Mouse (Mus musculus) adrenal gland, postnatal 14 days (tissue): ENCODE measurements around the gene Gm4301. TPM values are rescaled to one million over a fixed set of nuclear protein-coding genes. Genes with fewer than 3 reads are reported as not detected.
"Not testable (repeated sequence)": the region's sequence is repeated elsewhere in the genome, so short reads cannot be mapped to it uniquely, and the experiment has no call there.

Experiments used
- DNase-seq: peaks from one replicate; pipeline ENCODE4 v3.0.0; 2021; ENCODE audit warnings: mixed read lengths
- long read RNA-seq, 2 experiments: library from polyadenylated mRNA; stranded (forward); transcript quantifications; one replicate each; pipeline ENCODE4 v2.0.0; 2021
- total RNA-seq: library from RNA; stranded (reverse); gene quantifications from 2 replicates; pipeline ENCODE4 v1.2.3, GENCODE M21; 2021

Gene Gm4301
- not detected in 2 replicates for total RNA-seq
- long read RNA-seq, experiment 1, result 0 reads
- long read RNA-seq, experiment 2, result 0 reads

- not testable (repeated sequence) for DNase-seq
These were observed at the start of gene Gm4301 for GRCm38 (mm10) chr10:100335376-100335775. TSS of gene Gm4301 (plus strand) at chr10:100335676.

GRCm38 (mm10) chr10:100296105-100296504, 39.4 kb upstream of the Gm4301 start:
- no peak for DNase-seq

GRCm38 (mm10) chr10:100300106-100300505, 35.4 kb upstream of the Gm4301 start:
- not testable (repeated sequence) for DNase-seq

GRCm38 (mm10) chr10:100340536-100340935, 5.1 kb downstream of the Gm4301 start, which contains the start of gene Gm4302:
TSS of gene Gm4302 (plus strand) at chr10:100340836.
- not testable (repeated sequence) for DNase-seq

GRCm38 (mm10) chr10:100345672-100346071, 10.2 kb downstream of the Gm4301 start, which contains the start of gene Gm4303:
TSS of gene Gm4303 (plus strand) at chr10:100345972.
- DNase-seq, result not testable (repeated sequence)

GRCm38 (mm10) chr10:100350793-100351192, 15.3 kb downstream of the Gm4301 start, which contains the start of gene Gm4305:
TSS of gene Gm4305 (plus strand) at chr10:100351093.
- not testable (repeated sequence) for DNase-seq

- DNase-seq, result peak; percentile 1
These were observed 21.4 kb downstream of the Gm4301 start for GRCm38 (mm10) chr10:100356841-100357240.

GRCm38 (mm10) chr10:100361038-100361437, 25.6 kb downstream of the Gm4301 start, which contains the start of gene Gm4307:
TSS of gene Gm4307 (plus strand) at chr10:100361338.
- not testable (repeated sequence) for DNase-seq

GRCm38 (mm10) chr10:100382460-100382859, 47.0 kb downstream of the Gm4301 start, which contains the start of gene Gm4312:
TSS of gene Gm4312 (minus strand) at chr10:100382560.
- not testable (repeated sequence) for DNase-seq

Other genes with a start within 250 kb of the Gm4301 start
- gene Gm4302, start 5.2 kb downstream of the Gm4301 start, total RNA-seq, result not detected in 2 replicates
- not detected in 2 replicates for gene Gm4303, start 10.3 kb downstream of the Gm4301 start, total RNA-seq
- gene Gm4305, start 15.4 kb downstream of the Gm4301 start, total RNA-seq, result not detected in 2 replicates
- not detected in 2 replicates for gene Gm4307, start 25.7 kb downstream of the Gm4301 start, total RNA-seq
- not detected in 2 replicates for gene Gm4312, start 46.9 kb downstream of the Gm4301 start, total RNA-seq
- 23.4 and 23.7 TPM in 2 replicates for gene Tmtc3, start 151.7 kb downstream of the Gm4301 start, total RNA-seq
- gene Cep290, start 151.9 kb downstream of the Gm4301 start, total RNA-seq, result 7.5 and 9.2 TPM in 2 replicates